Mouse (Mus musculus) midbrain, embryonic 12.5 days (tissue): ENCODE data around the gene Sppl3. TPM values are rescaled to one million over a fixed set of nuclear protein-coding genes. Genes with fewer than 3 reads are reported as not detected.
"Not testable (repeated sequence)": the region's sequence is repeated elsewhere in the genome, so short reads cannot be mapped to it uniquely, and the experiment has no call there.

ENCODE experiments used
- ATAC-seq: fragments of 200-750 bp; cut with Nextera tagmentation; 2 replicates; pipeline ENCODE4 v1.8.0; 2017; ENCODE audit warnings: low read depth, moderate TSS enrichment, moderate library complexity; ENCODE audit not compliant: low FRiP score
- H3K27ac ChIP-seq: fragments of 300-500 bp; sonication (generic); replicated peaks from 2 replicates; pipeline ENCODE4 v1.5.1; 2016; ENCODE audit warnings: mild to moderate bottlenecking
- H3K27me3 ChIP-seq: fragments of 300-500 bp; sonication (generic); 2 replicates; pipeline ENCODE4 v1.6.1; 2016; ENCODE audit warnings: mild to moderate bottlenecking
- H3K36me3 ChIP-seq: fragments of 300-500 bp; sonication (generic); 2 replicates; pipeline ENCODE4 v1.6.1; 2016
- H3K4me1 ChIP-seq: fragments of 300-500 bp; sonication (generic); 2 replicates; pipeline ENCODE4 v1.6.1; 2016
- H3K4me2 ChIP-seq: fragments of 300-500 bp; sonication (generic); replicated peaks from 2 replicates; pipeline ENCODE4 v1.6.1; 2016; ENCODE audit warnings: mild to moderate bottlenecking, moderate library complexity
- H3K4me3 ChIP-seq: fragments of 300-500 bp; sonication (generic); 2 replicates; pipeline ENCODE4 v1.5.1; 2016; ENCODE audit warnings: mild to moderate bottlenecking
- H3K9ac ChIP-seq: fragments of 300-500 bp; sonication (generic); replicated peaks from 2 replicates; pipeline ENCODE4 v1.6.1; 2016; ENCODE audit warnings: mild to moderate bottlenecking, moderate library complexity
- H3K9me3 ChIP-seq: fragments of 300-500 bp; sonication (generic); 2 replicates; pipeline ENCODE4 v1.6.1; 2016; ENCODE audit warnings: mild to moderate bottlenecking
- WGBS: fragments of 180-500 bp; shearing (Covaris S2); methylation state at CpG from one replicate; pipeline ENCODE4 v1.1.7; 2016; 5-methylcytosine and 5-hydroxymethylcytosine counted together
- polyA plus RNA-seq: library from polyadenylated mRNA; unstranded; fragments of >200 nt; fragmentation: Nextera tagmentation; extraction: Ambion mirVana; gene quantifications from 2 replicates; pipeline ENCODE4 v1.2.1, GENCODE M21; 2016

Sppl3 gene
- polyA plus RNA-seq, 1 experiment from 2014 or later: 16.6 TPM

DNA sequence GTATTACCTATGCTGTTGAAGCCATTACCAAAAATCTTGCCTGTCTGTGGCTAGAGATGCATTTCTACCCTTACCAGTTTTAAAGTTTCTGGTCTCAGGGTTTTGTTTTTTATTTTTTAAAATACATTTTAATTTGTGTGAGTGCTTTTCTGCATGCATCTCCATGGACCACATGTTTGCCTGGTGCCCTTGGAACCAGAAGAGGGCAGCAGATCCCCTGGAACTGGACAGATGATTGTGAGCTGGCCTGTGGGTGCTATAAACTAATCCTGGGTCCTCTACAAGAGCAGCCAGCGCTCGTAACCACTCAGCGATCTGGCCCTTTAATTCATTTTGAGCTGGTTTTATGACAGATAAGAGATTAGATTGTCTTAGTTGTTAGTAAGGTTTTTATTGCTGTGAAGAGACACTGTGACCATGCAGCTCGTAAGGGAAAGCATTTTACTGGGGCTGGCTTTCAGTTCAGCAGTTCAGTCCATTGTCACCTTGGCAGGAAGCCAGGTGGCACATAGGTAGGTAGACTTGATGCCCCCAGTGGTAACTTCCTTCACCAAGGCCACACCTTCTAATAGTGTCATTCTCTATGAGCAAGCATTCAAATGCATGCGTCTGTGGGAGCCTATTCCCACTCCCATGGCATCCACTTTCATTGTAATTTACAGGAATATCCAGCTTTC lies 78.8 kb downstream of the Sppl3 start:
- H3K36me3 ChIP-seq: peaks cover 79% of the 10 kb centered on the region
- no peaks in the 10 kb centered on the region for H3K27me3 ChIP-seq
- 98% methylated on average over 5 of the region's 5 CpGs for WGBS
- no peak overlapping the region for H3K4me3 ChIP-seq
- ATAC-seq: no peak
- no peak overlapping the region for H3K27ac ChIP-seq
- no peak overlapping the region for H3K4me2 ChIP-seq
- no peaks in the 10 kb centered on the region for H3K4me1 ChIP-seq
- no peaks in the 10 kb centered on the region for H3K9me3 ChIP-seq
- H3K9ac ChIP-seq: no peak overlapping the region

DNA sequence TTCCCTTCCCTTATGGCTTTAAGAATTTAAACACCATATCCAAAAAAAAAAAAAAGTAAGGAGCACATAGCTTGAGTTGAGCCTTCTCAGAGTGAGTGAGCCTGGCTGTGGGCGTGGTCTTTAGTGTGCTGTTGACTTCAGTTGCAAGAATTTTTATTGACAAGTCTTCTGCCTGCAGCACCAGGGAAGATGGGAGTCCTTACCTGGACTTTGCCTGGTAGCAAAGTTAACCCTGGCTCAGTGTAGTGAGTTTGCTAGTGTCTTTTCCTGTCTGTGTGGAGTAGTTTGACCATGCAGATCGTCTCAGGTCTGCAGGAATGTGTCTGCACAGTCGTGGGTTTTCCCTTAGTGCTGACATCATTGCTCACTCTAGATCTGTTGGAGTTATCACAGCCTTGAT lies 80.1 kb downstream of the Sppl3 start:
- 89% methylated on average over 3 of the region's 3 CpGs for WGBS
- ATAC-seq: no peak
- H3K9me3 ChIP-seq: no peaks in the 10 kb centered on the region
- no peaks in the 10 kb centered on the region for H3K4me1 ChIP-seq
- no peak overlapping the region for H3K9ac ChIP-seq
- H3K36me3 ChIP-seq: peaks cover 79% of the 10 kb centered on the region
- H3K27me3 ChIP-seq: no peaks in the 10 kb centered on the region
- no peak overlapping the region for H3K4me3 ChIP-seq
- H3K4me2 ChIP-seq: no peak overlapping the region
- no peak overlapping the region for H3K27ac ChIP-seq

DNA sequence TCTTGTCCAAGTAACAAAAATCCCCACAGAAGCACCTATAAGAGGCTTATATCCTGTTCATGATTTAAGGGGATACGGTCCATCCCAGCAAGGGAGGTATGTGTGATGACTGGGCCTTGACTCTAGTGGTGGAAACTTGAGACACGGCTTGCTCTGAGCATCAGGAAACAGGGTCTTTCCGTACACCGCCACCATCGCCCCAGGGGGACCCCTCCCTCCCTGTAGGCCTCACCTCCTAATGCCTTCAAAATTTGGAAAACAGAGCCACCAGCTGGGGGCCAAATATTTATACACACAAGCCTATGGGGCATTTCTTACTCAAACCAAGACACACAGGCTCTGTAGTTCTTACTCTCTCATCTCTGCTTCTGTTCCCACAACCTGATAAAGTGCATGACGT lies 80.8 kb downstream of the Sppl3 start:
- H3K4me2 ChIP-seq: no peak overlapping the region
- peaks cover 79% of the 10 kb centered on the region for H3K36me3 ChIP-seq
- no peaks in the 10 kb centered on the region for H3K4me1 ChIP-seq
- H3K4me3 ChIP-seq: no peak overlapping the region
- H3K27ac ChIP-seq: no peak overlapping the region
- no peaks in the 10 kb centered on the region for H3K9me3 ChIP-seq
- H3K9ac ChIP-seq: no peak overlapping the region
- no peaks in the 10 kb centered on the region for H3K27me3 ChIP-seq
- no peak for ATAC-seq
- 91% methylated on average over 6 of the region's 6 CpGs for WGBS

DNA sequence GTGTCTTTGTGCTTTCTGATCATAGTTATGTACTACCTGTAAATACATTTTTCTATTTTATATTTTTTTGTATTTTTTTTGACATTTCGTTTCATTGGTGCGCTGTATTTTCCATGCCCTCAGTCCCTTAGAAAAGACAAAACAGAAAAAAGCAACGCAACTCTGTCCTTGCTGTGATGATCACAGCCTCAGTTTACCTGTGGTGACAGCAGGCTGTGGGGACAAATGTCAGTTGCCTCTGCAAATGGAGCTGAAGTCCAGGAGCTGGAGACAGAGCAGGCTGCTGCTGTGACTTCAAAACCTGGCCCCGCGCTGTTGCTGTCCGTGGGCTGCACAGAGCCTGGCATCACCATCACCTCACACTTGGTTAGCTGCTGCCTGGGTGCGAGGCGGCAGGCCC lies 87.3 kb downstream of the Sppl3 start, which contains the start of gene Gm10401:
TSS of gene Gm10401 (minus strand) at position 101 of the 400 bp plus-strand sequence.
- no peak for ATAC-seq
- H3K27ac ChIP-seq: no peak within 1 kb of the TSS
- H3K9me3 ChIP-seq: no peaks in the 10 kb centered on the region
- H3K27me3 ChIP-seq: no peaks in the 10 kb centered on the region
- H3K9ac ChIP-seq: no peak within 1 kb of the TSS
- H3K4me3 ChIP-seq: no peak within 1 kb of the TSS
- WGBS: 98% methylated on average over 8 of the region's 8 CpGs
- no peak within 1 kb of the TSS for H3K4me2 ChIP-seq
- H3K36me3 ChIP-seq: peaks cover 59% of the 10 kb centered on the region
- H3K4me1 ChIP-seq: no peaks in the 10 kb centered on the region

DNA sequence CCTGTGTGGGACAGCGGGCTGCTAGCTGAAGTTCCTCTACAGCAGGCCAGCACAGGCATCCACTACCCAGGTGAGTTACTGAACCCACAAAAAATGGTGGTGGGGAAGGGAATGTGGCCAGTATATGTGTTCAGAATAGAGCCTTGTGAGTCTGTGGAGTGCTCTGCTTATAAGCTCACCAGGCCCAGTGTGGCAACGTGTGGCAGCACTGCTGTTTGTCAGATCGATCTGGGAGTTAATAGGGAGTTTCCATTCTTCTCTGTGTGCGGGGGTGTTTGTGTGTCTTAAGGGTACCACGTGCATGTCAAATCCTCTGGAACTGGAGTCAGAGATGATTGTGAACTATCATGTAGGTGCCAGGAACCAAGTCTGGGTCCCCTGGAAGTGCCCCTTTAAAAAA lies 88.6 kb downstream of the Sppl3 start:
- Histone ChIP-seq H3K27ac (no peak overlapping the region), H3K4me2 (no peak overlapping the region), H3K4me1 (no peaks in the 10 kb centered on the region), H3K9me3 (no peaks in the 10 kb centered on the region), H3K4me3 (no peak overlapping the region), H3K36me3 (peaks cover 58% of the 10 kb centered on the region), H3K9ac (no peak overlapping the region), H3K27me3 (no peaks in the 10 kb centered on the region)
- ATAC-seq: no peak
- WGBS: 89% methylated on average over 5 of the region's 5 CpGs

DNA sequence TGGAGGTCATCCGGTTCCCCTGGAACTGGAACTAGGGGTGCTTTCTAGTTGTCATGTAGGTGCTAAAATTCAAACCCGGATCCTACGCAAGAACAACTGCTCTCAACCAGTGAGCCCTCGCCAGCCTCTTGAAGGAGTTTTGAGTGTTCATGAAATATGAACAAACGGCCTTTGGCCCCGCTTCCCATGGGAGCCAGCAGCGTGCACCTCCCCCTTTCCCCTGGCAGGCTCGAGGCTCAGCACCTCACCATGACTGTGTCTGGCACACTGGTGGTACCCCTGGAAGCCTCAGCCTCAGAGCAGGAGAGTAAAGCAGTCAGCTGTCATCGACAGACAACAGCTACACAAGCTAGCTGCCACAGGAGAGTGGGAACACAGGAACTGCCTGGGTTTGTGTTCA lies 89.1 kb downstream of the Sppl3 start:
- Histone ChIP-seq H3K4me3 (no peak overlapping the region), H3K9ac (no peak overlapping the region), H3K4me2 (no peak overlapping the region), H3K4me1 (no peaks in the 10 kb centered on the region), H3K27me3 (no peaks in the 10 kb centered on the region), H3K36me3 (peaks cover 53% of the 10 kb centered on the region), H3K27ac (no peak overlapping the region), H3K9me3 (no peaks in the 10 kb centered on the region)
- 87% methylated on average over 9 of the region's 9 CpGs for WGBS
- ATAC-seq: no peak

DNA sequence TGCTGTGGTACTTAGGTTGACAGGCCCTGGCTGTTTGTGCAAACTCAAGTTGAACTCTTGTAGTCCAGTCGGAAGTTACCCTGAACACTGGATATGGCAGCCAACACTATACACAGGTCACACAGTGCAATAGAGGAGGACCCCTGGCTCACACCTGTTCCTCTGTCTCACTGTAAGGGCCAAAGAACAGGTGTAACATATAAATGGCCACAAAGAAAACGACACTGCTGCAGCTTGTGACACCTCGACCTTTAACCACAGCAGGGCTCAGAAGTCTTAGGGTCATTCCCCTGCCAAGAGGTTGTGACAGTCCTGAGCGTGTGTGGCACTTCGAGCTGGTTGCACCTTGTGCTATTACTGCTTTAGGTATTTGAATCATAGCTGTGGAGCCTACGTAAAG lies 89.5 kb downstream of the Sppl3 start:
- Histone ChIP-seq H3K4me1 (no peaks in the 10 kb centered on the region), H3K27me3 (no peaks in the 10 kb centered on the region), H3K9me3 (no peaks in the 10 kb centered on the region), H3K27ac (no peak overlapping the region), H3K9ac (no peak overlapping the region), H3K4me2 (no peak overlapping the region), H3K36me3 (peaks cover 49% of the 10 kb centered on the region), H3K4me3 (no peak overlapping the region)
- ATAC-seq: no peak
- 87% methylated on average over 6 of the region's 6 CpGs for WGBS

DNA sequence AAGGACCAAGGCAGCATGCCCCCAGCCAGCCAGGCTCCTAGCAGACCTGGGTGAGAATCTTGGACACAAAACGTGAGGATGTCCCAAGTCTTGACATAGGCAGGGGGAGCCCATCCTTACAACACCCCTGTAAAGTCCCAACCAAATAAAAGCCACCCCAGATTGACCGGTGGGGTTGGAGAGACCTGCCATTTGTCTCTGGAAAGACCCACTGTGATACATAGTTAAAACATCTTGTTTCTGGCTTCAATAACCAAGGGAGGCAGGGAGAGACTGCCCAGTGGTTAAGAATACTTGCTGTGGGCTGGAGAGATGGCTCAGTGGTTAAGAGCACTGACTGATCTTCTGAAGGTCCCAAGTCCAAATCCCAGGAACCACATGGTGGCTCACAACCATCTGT lies 91.3 kb downstream of the Sppl3 start:
- Histone ChIP-seq H3K9ac (no peak overlapping the region), H3K36me3 (peaks cover 31% of the 10 kb centered on the region), H3K27me3 (no peaks in the 10 kb centered on the region), H3K4me3 (no peak overlapping the region), H3K27ac (no peak overlapping the region), H3K9me3 (no peaks in the 10 kb centered on the region), H3K4me1 (no peaks in the 10 kb centered on the region), H3K4me2 (no peak overlapping the region)
- WGBS: 92% methylated on average over 2 of the region's 2 CpGs
- ATAC-seq: no peak

DNA sequence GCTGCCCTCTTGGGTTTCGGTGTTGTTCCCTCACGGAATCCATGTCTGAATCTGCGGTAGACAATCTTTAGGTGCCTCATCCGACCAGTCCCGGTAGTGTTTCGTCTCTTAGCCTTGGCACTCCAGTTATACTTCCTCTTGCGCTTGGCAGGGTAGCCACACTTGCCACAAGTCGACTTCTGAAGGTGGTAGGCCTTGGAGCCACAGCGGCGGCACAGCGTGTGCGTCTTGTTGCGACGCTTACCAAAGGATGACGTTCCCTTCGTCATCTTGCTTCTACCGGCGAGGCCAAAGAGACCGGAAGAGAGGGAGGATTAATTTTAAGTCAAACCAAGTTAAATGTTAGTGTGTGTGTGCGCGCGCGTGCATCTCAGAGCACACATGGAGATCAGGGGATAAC lies 92.3 kb downstream of the Sppl3 start:
- H3K27me3 ChIP-seq, H3K27ac ChIP-seq, H3K4me3 ChIP-seq, H3K9me3 ChIP-seq, H3K4me2 ChIP-seq, H3K4me1 ChIP-seq, H3K9ac ChIP-seq, ATAC-seq: not testable (repeated sequence)
- 96% methylated on average over 23 of the region's 23 CpGs for WGBS
- H3K36me3 ChIP-seq: peaks cover 24% of the 10 kb centered on the region

DNA sequence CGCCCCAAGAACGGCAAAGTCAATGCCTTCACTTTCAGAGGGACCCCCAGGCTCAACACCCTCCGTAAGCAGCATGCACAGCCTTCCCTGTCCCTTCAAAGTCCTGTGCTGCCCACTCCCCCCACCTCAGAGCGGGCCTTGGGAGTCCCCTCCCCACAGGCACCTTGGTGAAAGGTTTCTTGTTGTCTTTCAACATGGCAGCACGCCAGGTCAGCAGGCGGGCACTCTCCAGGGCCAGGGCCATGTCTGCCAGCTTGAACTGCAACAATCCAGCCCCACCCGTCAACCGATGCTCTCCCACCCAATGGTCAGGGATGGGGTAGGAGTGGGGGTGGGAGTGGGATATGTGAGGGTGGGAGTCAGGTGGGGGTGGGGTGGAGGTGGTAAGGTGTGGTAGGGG lies 100.2 kb downstream of the Sppl3 start:
- Histone ChIP-seq H3K4me2 (no peak overlapping the region), H3K4me3 (no peak overlapping the region), H3K4me1 (peaks cover 10% of the 10 kb centered on the region; the same call in 1 of the 2 replicates), H3K36me3 (peaks cover 35% of the 10 kb centered on the region), H3K9me3 (no peaks in the 10 kb centered on the region), H3K27me3 (no peaks in the 10 kb centered on the region), H3K27ac (no peak overlapping the region), H3K9ac (no peak overlapping the region)
- ATAC-seq: no peak
- whole genome bisulfite sequencing: 99% methylated on average over 8 of the region's 8 CpGs

DNA sequence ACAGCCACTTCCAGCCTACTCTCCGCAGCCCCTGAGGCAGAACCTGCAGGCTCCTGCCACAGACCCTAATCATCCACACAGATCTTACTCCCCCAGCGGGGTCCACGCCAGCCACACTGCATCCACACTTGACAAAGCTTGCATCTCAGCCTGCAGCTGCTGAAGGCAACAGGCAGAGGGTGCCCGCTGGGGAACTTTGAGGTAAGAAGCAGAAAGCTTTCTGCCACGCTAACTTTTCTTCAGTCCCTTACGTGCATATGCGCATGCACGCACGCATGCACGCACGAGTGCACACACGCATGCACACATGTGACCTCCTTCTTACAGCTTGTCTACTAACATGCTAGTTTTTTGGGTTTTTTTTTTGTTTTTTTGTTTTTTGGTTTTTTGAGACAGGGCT lies 102.3 kb downstream of the Sppl3 start:
- no peak for ATAC-seq

DNA sequence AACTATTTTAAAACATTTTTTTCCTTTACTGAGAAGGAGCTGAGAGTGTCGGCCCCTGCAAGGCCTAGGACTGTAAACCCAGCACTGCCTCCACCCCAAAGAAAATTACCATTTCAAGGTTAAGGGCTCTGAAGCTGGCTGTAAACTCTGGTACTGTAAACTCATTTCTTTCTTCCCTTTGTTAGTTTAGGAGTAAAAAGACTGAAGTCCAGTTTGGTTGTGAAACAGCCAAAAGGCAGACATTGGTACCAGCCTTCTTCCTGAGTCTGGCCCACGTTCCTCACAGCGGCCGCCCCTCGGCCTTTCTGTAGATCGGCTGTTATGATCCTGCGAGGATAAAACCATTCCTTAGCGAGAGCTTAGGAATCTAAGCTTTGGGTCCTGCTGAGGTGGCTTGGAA lies 103.6 kb downstream of the Sppl3 start:
- H3K27me3 ChIP-seq: no peaks in the 10 kb centered on the region
- peaks cover 48% of the 10 kb centered on the region for H3K36me3 ChIP-seq
- 92% methylated on average over 8 of the region's 8 CpGs for WGBS
- no peaks in the 10 kb centered on the region for H3K9me3 ChIP-seq
- H3K27ac ChIP-seq: no peak overlapping the region
- no peak overlapping the region for H3K9ac ChIP-seq
- H3K4me1 ChIP-seq: peaks cover 23% of the 10 kb centered on the region
- H3K4me2 ChIP-seq: no peak overlapping the region
- ATAC-seq: no peak
- no peak overlapping the region for H3K4me3 ChIP-seq

More for the DNA sequence above, 102.3 kb downstream of the Sppl3 start:
- Histone ChIP-seq H3K27me3 (no peaks in the 10 kb centered on the region), H3K4me2 (no peak overlapping the region), H3K4me1 (peaks cover 10% of the 10 kb centered on the region; the same call in 1 of the 2 replicates), H3K9ac (no peak overlapping the region), H3K36me3 (peaks cover 48% of the 10 kb centered on the region), H3K4me3 (no peak overlapping the region), H3K9me3 (no peaks in the 10 kb centered on the region), H3K27ac (no peak overlapping the region)
- 96% methylated on average over 12 of the region's 12 CpGs for WGBS

DNA sequence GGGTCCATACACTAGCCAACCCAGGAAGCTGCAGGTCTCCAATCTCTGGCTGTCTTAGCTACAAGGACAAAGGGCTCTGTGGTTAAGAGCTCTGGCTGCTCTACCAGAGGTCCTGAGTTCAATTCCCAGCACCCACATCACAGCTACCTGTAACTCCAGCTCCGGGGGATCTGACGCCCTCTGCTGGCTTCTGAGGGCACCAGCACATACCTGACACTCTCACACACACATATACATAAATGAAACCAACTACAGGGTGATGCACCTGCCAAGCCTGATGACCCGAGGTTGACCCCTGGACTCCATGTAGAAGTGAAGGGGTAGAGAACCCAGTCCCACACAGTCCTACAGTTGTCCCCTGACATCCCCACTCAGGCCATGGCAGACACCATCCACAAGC lies 105.5 kb downstream of the Sppl3 start:
- Histone ChIP-seq H3K4me1 (peaks cover 13% of the 10 kb centered on the region; the same call in 1 of the 2 replicates), H3K4me3 (no peak overlapping the region), H3K36me3 (peaks cover 39% of the 10 kb centered on the region), H3K9me3 (no peaks in the 10 kb centered on the region), H3K27ac (no peak overlapping the region), H3K27me3 (no peaks in the 10 kb centered on the region), H3K4me2 (no peak overlapping the region), H3K9ac (no peak overlapping the region)
- 92% methylated on average over 3 of the region's 3 CpGs for WGBS
- no peak for ATAC-seq
